Mouse (Mus musculus): ENCODE data around the gene Hnrnph2. TPM values are rescaled to one million over a fixed set of nuclear protein-coding genes. Genes with fewer than 3 reads are reported as not detected.

Gene Hnrnph2
- total and polyA plus RNA-seq, 2 experiments from 2014 or later: 37.1 to 102 TPM

GRCm38 (mm10) chrX:134648031-134648692 is 47.2 kb downstream of the Hnrnph2 start:
- H3K4me3 ChIP-seq (ENCODE audit: low read depth, low read length): no peak overlapping the region
- TF ChIP-seq CTCF (IDR thresholded peaks at IDR 0.05; ENCODE audit: low read depth) (peak; percentile 67), EP300 (IDR thresholded peaks at IDR 0.05; ENCODE audit: low read depth) (no peak)
- H3K36me3 ChIP-seq (replicated peaks; ENCODE audit: control insufficient read depth, insufficient read depth, low read length): no peaks in the 10 kb centered on the region
- H3K9me3 ChIP-seq (replicated peaks; ENCODE audit: control insufficient read depth, low read length): no peaks in the 10 kb centered on the region
- no peaks in the 10 kb centered on the region for H3K4me1 ChIP-seq (ENCODE audit: control insufficient read depth, insufficient read depth)
- H3K4me2 ChIP-seq (ENCODE audit: low read depth, low read length): no peak overlapping the region
- WGBS: 21% methylated on average over 11 of the region's 11 CpGs
- no peak overlapping the region for H3K9ac ChIP-seq (replicated peaks; ENCODE audit: low read depth, low read length)
- ATAC-seq (ENCODE audit: insufficient read depth, low read depth) (peak; percentile 30; the same call in 1 of the 2 replicates), DNase-seq (ENCODE audit: low spot score) (peak; percentile 78)
- no peaks in the 10 kb centered on the region for H3K27me3 ChIP-seq (ENCODE audit: control insufficient read depth, insufficient read depth, low read length)
- H3K27ac ChIP-seq (ENCODE audit: low read depth): no peak overlapping the region

- TF ChIP-seq CTCF (IDR thresholded peaks at IDR 0.05; ENCODE audit: low read depth): no peak
- TF ChIP-seq EP300 (IDR thresholded peaks at IDR 0.05; ENCODE audit: low read depth): no peak
- no peak overlapping the region for H3K4me2 ChIP-seq (ENCODE audit: low read depth, low read length)
- 79% methylated on average over 1 of the region's 1 CpGs for WGBS
- H3K27me3 ChIP-seq (ENCODE audit: control insufficient read depth, insufficient read depth, low read length): no peaks in the 10 kb centered on the region
- H3K27ac ChIP-seq (ENCODE audit: low read depth): no peak overlapping the region
- no peak overlapping the region for H3K9ac ChIP-seq (replicated peaks; ENCODE audit: low read depth, low read length)
- H3K9me3 ChIP-seq (replicated peaks; ENCODE audit: control insufficient read depth, low read length): no peaks in the 10 kb centered on the region
- no peaks in the 10 kb centered on the region for H3K4me1 ChIP-seq (ENCODE audit: control insufficient read depth, insufficient read depth)
- H3K4me3 ChIP-seq (ENCODE audit: low read depth, low read length): no peak overlapping the region
- ATAC-seq (ENCODE audit: insufficient read depth, low read depth) (no peak), DNase-seq (ENCODE audit: low spot score) (no peak)
- H3K36me3 ChIP-seq (replicated peaks; ENCODE audit: control insufficient read depth, insufficient read depth, low read length): no peaks in the 10 kb centered on the region
Observed at GRCm38 (mm10) chrX:134652061-134652460, 51.1 kb downstream of the Hnrnph2 start.

Other genes starting within 250 kb of the Hnrnph2 start
- gene Drp2, start 196.6 kb upstream of the Hnrnph2 start, total RNA-seq (2014; rRNA removed; ENCODE audit: low replicate concordance): 0.04 and 1.4 TPM in 2 replicates
- gene Drp2, start 196.6 kb upstream of the Hnrnph2 start, polyA plus RNA-seq (2015; fragmentation: Nextera tagmentation; extraction: Ambion mirVana): 0.07 and 0.08 TPM in 2 replicates
- gene Taf7l, start 124.7 kb upstream of the Hnrnph2 start, total RNA-seq (2014; rRNA removed; ENCODE audit: low replicate concordance): not detected in 2 replicates
- gene Taf7l, start 124.7 kb upstream of the Hnrnph2 start, polyA plus RNA-seq (2015; fragmentation: Nextera tagmentation; extraction: Ambion mirVana): not detected in 2 replicates
- gene Timm8a1, start 59.3 kb upstream of the Hnrnph2 start, total RNA-seq (2014; rRNA removed; ENCODE audit: low replicate concordance): 13.1 and 13.7 TPM in 2 replicates
- 66.5 and 74.5 TPM in 2 replicates for gene Timm8a1, start 59.3 kb upstream of the Hnrnph2 start, polyA plus RNA-seq (2015; fragmentation: Nextera tagmentation; extraction: Ambion mirVana)
- not detected in 2 replicates for gene Btk, start 17.6 kb upstream of the Hnrnph2 start, total RNA-seq (2014; rRNA removed; ENCODE audit: low replicate concordance)
- gene Btk, start 17.6 kb upstream of the Hnrnph2 start, polyA plus RNA-seq (2015; fragmentation: Nextera tagmentation; extraction: Ambion mirVana): 0.34 and 0.49 TPM in 2 replicates
- gene Rpl36a, start 15.5 kb upstream of the Hnrnph2 start, total RNA-seq (2014; rRNA removed; ENCODE audit: low replicate concordance): 341 and 419 TPM in 2 replicates
- gene Rpl36a, start 15.5 kb upstream of the Hnrnph2 start, polyA plus RNA-seq (2015; fragmentation: Nextera tagmentation; extraction: Ambion mirVana): 246 and 247 TPM in 2 replicates
- 0.50 and 4.1 TPM in 2 replicates for gene Gla, start 54 bp upstream of the Hnrnph2 start, total RNA-seq (2014; rRNA removed; ENCODE audit: low replicate concordance)
- 1.5 and 1.8 TPM in 2 replicates for gene Gla, start 54 bp upstream of the Hnrnph2 start, polyA plus RNA-seq (2015; fragmentation: Nextera tagmentation; extraction: Ambion mirVana)
- 6.5 and 7.4 TPM in 2 replicates for gene Armcx4, start 85.3 kb downstream of the Hnrnph2 start, total RNA-seq (2014; rRNA removed; ENCODE audit: low replicate concordance)
- 2.4 and 2.8 TPM in 2 replicates for gene Armcx4, start 85.3 kb downstream of the Hnrnph2 start, polyA plus RNA-seq (2015; fragmentation: Nextera tagmentation; extraction: Ambion mirVana)
- 3.9 and 13.9 TPM in 2 replicates for gene Armcx1, start 116.8 kb downstream of the Hnrnph2 start, total RNA-seq (2014; rRNA removed; ENCODE audit: low replicate concordance)
- 21.8 and 22.7 TPM in 2 replicates for gene Armcx1, start 116.8 kb downstream of the Hnrnph2 start, polyA plus RNA-seq (2015; fragmentation: Nextera tagmentation; extraction: Ambion mirVana)
- 7.7 and 13.7 TPM in 2 replicates for gene Armcx6, start 150.2 kb downstream of the Hnrnph2 start, total RNA-seq (2014; rRNA removed; ENCODE audit: low replicate concordance)
- gene Armcx6, start 150.2 kb downstream of the Hnrnph2 start, polyA plus RNA-seq (2015; fragmentation: Nextera tagmentation; extraction: Ambion mirVana): 7.3 and 7.8 TPM in 2 replicates
- gene Armcx3, start 155.4 kb downstream of the Hnrnph2 start, total RNA-seq (2014; rRNA removed; ENCODE audit: low replicate concordance): 22.1 and 33.6 TPM in 2 replicates
- gene Armcx3, start 155.4 kb downstream of the Hnrnph2 start, polyA plus RNA-seq (2015; fragmentation: Nextera tagmentation; extraction: Ambion mirVana): 59.5 and 64.1 TPM in 2 replicates
- gene Armcx2, start 208.0 kb downstream of the Hnrnph2 start, total RNA-seq (2014; rRNA removed; ENCODE audit: low replicate concordance): 46.2 and 47.9 TPM in 2 replicates
- gene Armcx2, start 208.0 kb downstream of the Hnrnph2 start, polyA plus RNA-seq (2015; fragmentation: Nextera tagmentation; extraction: Ambion mirVana): 23.6 and 24.3 TPM in 2 replicates

Measured in heart, postnatal 0 days (tissue).